Mouse (Mus musculus) bone marrow, adult 2 months (tissue): ENCODE measurements around the gene G6pc2.

Source experiments
- CTCF ChIP-seq: fragments of 200-500 bp; IDR thresholded peaks from 2 replicates; pipeline ENCODE4 v1.5.1; 2011; ENCODE audit warnings: low read length, control low read depth; ENCODE audit not compliant: control insufficient read depth, insufficient read depth
- POLR2A ChIP-seq: fragments of 200-500 bp; IDR thresholded peaks from 2 replicates; pipeline ENCODE4 v1.6.1; 2011; ENCODE audit warnings: low read depth, mild to moderate bottlenecking, control low read depth, low read length, borderline replicate concordance; ENCODE audit not compliant: control insufficient read depth

DNA sequence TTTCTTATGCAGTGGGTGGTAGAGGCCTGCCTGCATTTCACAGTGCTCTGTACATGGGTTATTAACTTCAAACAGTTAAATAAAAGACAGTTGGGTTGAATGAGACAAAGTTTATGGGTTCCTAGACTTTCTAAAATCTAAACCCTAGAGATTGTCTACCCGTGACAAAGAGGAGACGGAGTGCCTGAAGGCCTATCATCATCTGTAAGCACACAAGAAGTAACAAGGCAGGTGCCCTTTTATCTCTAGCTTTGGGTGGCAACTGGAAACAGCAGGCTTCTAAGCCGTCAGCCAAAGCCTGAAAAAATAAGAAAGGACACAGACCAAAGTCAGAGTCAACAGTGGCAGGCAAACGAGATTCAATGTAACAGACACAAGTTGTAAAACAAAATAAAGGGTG, 21.7 kb upstream of the G6pc2 start:
- TF ChIP-seq CTCF (no peak), POLR2A (no peak)
